Mouse (Mus musculus) ovary, adult 18-20 months (tissue): Measurements from ENCODE around the gene Olfr275.
"Not testable (repeated sequence)": the region's sequence is repeated elsewhere in the genome, so short reads cannot be mapped to it uniquely, and the experiment has no call there.

Source experiments
- DNase-seq: peaks from one replicate; pipeline ENCODE4 v3.0.0; 2022; ENCODE audit warnings: low spot score, mixed read lengths

Gene Olfr275

GRCm38 (mm10) chr4:52814304-52814703, at the start of gene Olfr275:
Olfr275 (plus strand) TSS chr4:52814604.
- no peak for DNase-seq

- no peak for DNase-seq
These were observed 48.8 kb upstream of the Olfr275 start for GRCm38 (mm10) chr4:52765612-52766011.

- no peak for DNase-seq
These were observed 42.2 kb upstream of the Olfr275 start for GRCm38 (mm10) chr4:52772186-52772585.

GRCm38 (mm10) chr4:52800013-52800412, 14.4 kb upstream of the Olfr275 start:
- DNase-seq: no peak

GRCm38 (mm10) chr4:52811871-52812270, 2.5 kb upstream of the Olfr275 start:
- no peak for DNase-seq

GRCm38 (mm10) chr4:52821375-52821774, 7.0 kb downstream of the Olfr275 start:
- DNase-seq: no peak

GRCm38 (mm10) chr4:52845411-52845810, 31.0 kb downstream of the Olfr275 start:
- DNase-seq: not testable (repeated sequence)

GRCm38 (mm10) chr4:52849039-52849635, 34.7 kb downstream of the Olfr275 start:
- no peak for DNase-seq

- DNase-seq: no peak
These were observed 35.3 kb downstream of the Olfr275 start for GRCm38 (mm10) chr4:52849672-52850071.

- DNase-seq: no peak
These were observed 44.7 kb downstream of the Olfr275 start, which contains the start of gene Olfr273 for GRCm38 (mm10) chr4:52859136-52859535. Olfr273 (minus strand) TSS chr4:52859236.

- no peak for DNase-seq
These were observed 49.8 kb downstream of the Olfr275 start for GRCm38 (mm10) chr4:52864156-52864555.
